Mouse (Mus musculus) heart, embryonic 10.5 days (tissue): ENCODE measurements at regions not wholly inside any gene's neighbourhood (a gene's known extent, or its start where the extent isn't known, plus 50 kb on each side); places are given as distances from the start of the nearest gene placed in this dataset.
"Not testable (repeated sequence)": the region's sequence is repeated elsewhere in the genome, so short reads cannot be mapped to it uniquely, and the experiment has no call there.

Experiments
- DNase-seq: peaks from one replicate; pipeline ENCODE4 v3.0.0-alpha.2; 2017; ENCODE audit warnings: low spot score
- H3K27ac ChIP-seq: fragments of 300-500 bp; sonication (generic); 2 replicates; pipeline ENCODE4 v1.5.1; 2016; ENCODE audit warnings: mild to moderate bottlenecking
- H3K27me3 ChIP-seq: fragments of 300-500 bp; sonication (generic); 2 replicates; pipeline ENCODE4 v1.6.1; 2016; ENCODE audit warnings: mild to moderate bottlenecking; ENCODE audit not compliant: poor library complexity, insufficient read depth, severe bottlenecking
- H3K36me3 ChIP-seq: fragments of 300-500 bp; sonication (generic); 2 replicates; pipeline ENCODE4 v1.6.1; 2016; ENCODE audit warnings: mild to moderate bottlenecking, moderate library complexity
- H3K4me1 ChIP-seq: fragments of 300-500 bp; sonication (generic); 2 replicates; pipeline ENCODE4 v1.6.1; 2016; ENCODE audit warnings: mild to moderate bottlenecking
- H3K4me3 ChIP-seq: fragments of 300-500 bp; sonication (generic); 2 replicates; pipeline ENCODE4 v1.5.1; 2016; ENCODE audit warnings: mild to moderate bottlenecking, moderate library complexity
- H3K9me3 ChIP-seq: fragments of 300-500 bp; sonication (generic); 2 replicates; pipeline ENCODE4 v1.6.1; 2016; ENCODE audit warnings: mild to moderate bottlenecking, moderate library complexity
- WGBS: fragments of 180-500 bp; shearing (Covaris S2); methylation state at CpG from one replicate; pipeline ENCODE4 v1.1.7; 2016; 5-methylcytosine and 5-hydroxymethylcytosine counted together

GRCm38 (mm10) chr4:4315651-4316411 lies 238.5 kb upstream of the Sdr16c6 start:
- Histone ChIP-seq H3K27me3 (no peaks in the 10 kb centered on the region), H3K4me1 (no peaks in the 10 kb centered on the region), H3K27ac (no peak overlapping the region), H3K9me3 (no peaks in the 10 kb centered on the region), H3K36me3 (no peaks in the 10 kb centered on the region), H3K4me3 (no peak overlapping the region)
- WGBS: 76% methylated on average over 3 of the region's 3 CpGs
- DNase-seq: no peak

GRCm38 (mm10) chr4:4311496-4311895 lies 234.2 kb upstream of the Sdr16c6 start:
- no peak for DNase-seq
- Histone ChIP-seq H3K27me3 (no peaks in the 10 kb centered on the region), H3K9me3 (no peaks in the 10 kb centered on the region), H3K27ac (no peak overlapping the region), H3K4me1 (no peaks in the 10 kb centered on the region), H3K36me3 (no peaks in the 10 kb centered on the region), H3K4me3 (no peak overlapping the region)

GRCm38 (mm10) chr4:4306922-4307321 lies 229.6 kb upstream of the Sdr16c6 start:
- no peak overlapping the region for H3K27ac ChIP-seq
- no peaks in the 10 kb centered on the region for H3K36me3 ChIP-seq
- no peaks in the 10 kb centered on the region for H3K9me3 ChIP-seq
- no peaks in the 10 kb centered on the region for H3K27me3 ChIP-seq
- no peaks in the 10 kb centered on the region for H3K4me1 ChIP-seq
- H3K4me3 ChIP-seq: no peak overlapping the region
- no peak for DNase-seq
- WGBS: 73% methylated on average over 3 of the region's 3 CpGs

- Histone ChIP-seq H3K27ac (no peak overlapping the region), H3K9me3 (no peaks in the 10 kb centered on the region), H3K4me3 (no peak overlapping the region), H3K27me3 (no peaks in the 10 kb centered on the region), H3K36me3 (no peaks in the 10 kb centered on the region), H3K4me1 (no peaks in the 10 kb centered on the region)
- no peak for DNase-seq
Measured at GRCm38 (mm10) chr4:4305740-4306249, 228.5 kb upstream of the Sdr16c6 start.

- H3K4me3 ChIP-seq: no peak overlapping the region
- WGBS: 75% methylated on average over 1 of the region's 1 CpGs
- H3K4me1 ChIP-seq: no peaks in the 10 kb centered on the region
- no peak for DNase-seq
- H3K27me3 ChIP-seq: no peaks in the 10 kb centered on the region
- no peak overlapping the region for H3K27ac ChIP-seq
- H3K36me3 ChIP-seq: no peaks in the 10 kb centered on the region
- H3K9me3 ChIP-seq: no peaks in the 10 kb centered on the region
Measured at GRCm38 (mm10) chr4:4304666-4305065, 227.3 kb upstream of the Sdr16c6 start.

GRCm38 (mm10) chr4:4300189-4300879 lies 223.0 kb upstream of the Sdr16c6 start:
- Histone ChIP-seq H3K4me3 (no peak overlapping the region), H3K4me1 (no peaks in the 10 kb centered on the region), H3K36me3 (no peaks in the 10 kb centered on the region), H3K27ac (no peak overlapping the region), H3K9me3 (no peaks in the 10 kb centered on the region), H3K27me3 (no peaks in the 10 kb centered on the region)
- 78% methylated on average over 10 of the region's 10 CpGs for WGBS
- no peak for DNase-seq

- peak; percentile 76 for DNase-seq
Measured at GRCm38 (mm10) chr4:4299631-4300030, 222.3 kb upstream of the Sdr16c6 start.

GRCm38 (mm10) chr4:4249601-4250000 lies 172.3 kb upstream of the Sdr16c6 start:
- no peak overlapping the region for H3K27ac ChIP-seq
- H3K4me3 ChIP-seq: no peak overlapping the region
- H3K4me1 ChIP-seq: no peaks in the 10 kb centered on the region
- H3K36me3 ChIP-seq: no peaks in the 10 kb centered on the region
- WGBS: 81% methylated on average over 2 of the region's 2 CpGs
- H3K9me3 ChIP-seq: no peaks in the 10 kb centered on the region
- no peak for DNase-seq
- H3K27me3 ChIP-seq: no peaks in the 10 kb centered on the region

More at GRCm38 (mm10) chr4:4299631-4300030, 222.3 kb upstream of the Sdr16c6 start:
- H3K9me3 ChIP-seq: no peaks in the 10 kb centered on the region
- no peaks in the 10 kb centered on the region for H3K27me3 ChIP-seq
- no peaks in the 10 kb centered on the region for H3K4me1 ChIP-seq
- H3K4me3 ChIP-seq: no peak overlapping the region
- no peaks in the 10 kb centered on the region for H3K36me3 ChIP-seq
- WGBS: 32% methylated on average over 1 of the region's 1 CpGs
- no peak overlapping the region for H3K27ac ChIP-seq

GRCm38 (mm10) chr4:4247669-4248068 lies 170.3 kb upstream of the Sdr16c6 start:
- no peaks in the 10 kb centered on the region for H3K27me3 ChIP-seq
- no peaks in the 10 kb centered on the region for H3K36me3 ChIP-seq
- DNase-seq: no peak
- WGBS: 65% methylated on average over 4 of the region's 4 CpGs
- no peaks in the 10 kb centered on the region for H3K4me1 ChIP-seq
- no peak overlapping the region for H3K27ac ChIP-seq
- no peaks in the 10 kb centered on the region for H3K9me3 ChIP-seq
- no peak overlapping the region for H3K4me3 ChIP-seq

GRCm38 (mm10) chr4:4242306-4242980 lies 165.1 kb upstream of the Sdr16c6 start:
- not testable (repeated sequence) for DNase-seq, H3K36me3 ChIP-seq, H3K4me3 ChIP-seq, H3K27me3 ChIP-seq, H3K9me3 ChIP-seq, H3K4me1 ChIP-seq, H3K27ac ChIP-seq
- 74% methylated on average over 15 of the region's 15 CpGs for WGBS

- WGBS: 18% methylated on average over 1 of the region's 1 CpGs
Measured at GRCm38 (mm10) chr4:4226209-4226608, 148.9 kb upstream of the Sdr16c6 start.

GRCm38 (mm10) chr4:4219701-4220100 lies 142.4 kb upstream of the Sdr16c6 start:
- H3K36me3 ChIP-seq: no peaks in the 10 kb centered on the region
- H3K4me1 ChIP-seq: no peaks in the 10 kb centered on the region
- no peak overlapping the region for H3K4me3 ChIP-seq
- 74% methylated on average over 2 of the region's 2 CpGs for WGBS
- H3K9me3 ChIP-seq: no peaks in the 10 kb centered on the region
- DNase-seq: no peak
- no peaks in the 10 kb centered on the region for H3K27me3 ChIP-seq
- H3K27ac ChIP-seq: no peak overlapping the region

More at GRCm38 (mm10) chr4:4226209-4226608, 148.9 kb upstream of the Sdr16c6 start:
- no peaks in the 10 kb centered on the region for H3K9me3 ChIP-seq
- H3K4me3 ChIP-seq: no peak overlapping the region
- no peaks in the 10 kb centered on the region for H3K36me3 ChIP-seq
- no peak overlapping the region for H3K27ac ChIP-seq
- no peaks in the 10 kb centered on the region for H3K27me3 ChIP-seq
- H3K4me1 ChIP-seq: no peaks in the 10 kb centered on the region
- no peak for DNase-seq

- no peak for DNase-seq
- Histone ChIP-seq H3K27ac (no peak overlapping the region), H3K4me3 (no peak overlapping the region), H3K36me3 (no peaks in the 10 kb centered on the region), H3K9me3 (no peaks in the 10 kb centered on the region), H3K4me1 (no peaks in the 10 kb centered on the region), H3K27me3 (no peaks in the 10 kb centered on the region)
- WGBS: 84% methylated on average over 2 of the region's 2 CpGs
Measured at GRCm38 (mm10) chr4:4211892-4212291, 134.6 kb upstream of the Sdr16c6 start.
